Mouse (Mus musculus) forebrain, embryonic 13.5 days (tissue): ENCODE measurements around the gene Xpo6. TPM values are rescaled to one million over a fixed set of nuclear protein-coding genes. Genes with fewer than 3 reads are reported as not detected.
A peak's percentile ranks its signal among the peaks of the same experiment; 100 is the strongest.

Experiments
- ATAC-seq: fragments of 200-750 bp; cut with Nextera tagmentation; 2 replicates; pipeline ENCODE4 v1.8.0; 2017
- H3K27ac ChIP-seq: fragments of 300-500 bp; sonication (generic); 2 replicates; pipeline ENCODE4 v1.5.1; 2015; ENCODE audit warnings: inconsistent platforms, mild to moderate bottlenecking, moderate library complexity
- H3K27me3 ChIP-seq: fragments of 300-500 bp; sonication (generic); 2 replicates; pipeline ENCODE4 v1.6.1; 2015; ENCODE audit warnings: mild to moderate bottlenecking, inconsistent platforms
- H3K36me3 ChIP-seq: fragments of 300-500 bp; sonication (generic); 2 replicates; pipeline ENCODE4 v1.6.1; 2015; ENCODE audit warnings: mild to moderate bottlenecking, inconsistent platforms; ENCODE audit not compliant: poor library complexity, severe bottlenecking
- H3K4me1 ChIP-seq: fragments of 300-500 bp; sonication (generic); 2 replicates; pipeline ENCODE4 v1.6.1; 2015; ENCODE audit warnings: inconsistent platforms
- H3K4me2 ChIP-seq: fragments of 300-500 bp; sonication (generic); 2 replicates; pipeline ENCODE4 v1.6.1; 2015; ENCODE audit warnings: inconsistent platforms, mild to moderate bottlenecking, moderate library complexity
- H3K4me3 ChIP-seq: fragments of 300-500 bp; sonication (generic); 2 replicates; pipeline ENCODE4 v1.5.1; 2015; ENCODE audit warnings: mild to moderate bottlenecking, inconsistent platforms
- H3K9ac ChIP-seq: fragments of 300-500 bp; sonication (generic); 2 replicates; pipeline ENCODE4 v1.6.1; 2015; ENCODE audit warnings: mild to moderate bottlenecking, inconsistent platforms
- H3K9me3 ChIP-seq: fragments of 300-500 bp; sonication (generic); replicated peaks from 2 replicates; pipeline ENCODE4 v1.6.1; 2016; ENCODE audit warnings: inconsistent platforms
- WGBS: fragments of 180-500 bp; shearing (Covaris S2); methylation state at CpG from one replicate; pipeline ENCODE4 v1.1.7; 2015; 5-methylcytosine and 5-hydroxymethylcytosine counted together
- polyA plus RNA-seq: library from polyadenylated mRNA; unstranded; fragments of >200 nt; fragmentation: Nextera tagmentation; extraction: Ambion mirVana; gene quantifications from 2 replicates; pipeline ENCODE4 v1.2.1, GENCODE M21; 2015

The Xpo6 gene
- polyA plus RNA-seq, 1 experiment from 2014 or later = 47.7 TPM

DNA sequence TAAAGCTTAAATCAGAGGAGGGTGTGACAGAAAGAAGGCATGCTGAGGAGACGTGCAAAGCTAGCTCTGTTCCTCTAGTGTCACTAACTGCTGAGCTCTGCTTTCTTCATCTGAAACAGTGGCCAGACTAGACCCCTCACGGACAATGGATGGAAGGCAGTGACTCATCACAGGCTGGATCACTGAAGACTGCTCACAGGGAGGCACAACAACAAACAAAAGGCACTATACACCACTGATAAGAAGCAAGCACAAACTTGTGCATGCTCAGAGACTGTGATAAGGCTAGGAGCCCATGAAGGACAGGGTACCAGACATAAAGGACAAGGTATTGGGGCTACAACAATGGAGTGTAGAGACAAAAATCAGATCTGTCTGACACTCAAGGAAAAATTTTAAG lies 89.1 kb downstream of the Xpo6 start:
- 87% methylated on average over 2 of the region's 2 CpGs for WGBS
- no peak overlapping the region for H3K4me2 ChIP-seq
- H3K4me3 ChIP-seq = no peak overlapping the region
- no peaks in the 10 kb centered on the region for H3K27me3 ChIP-seq
- H3K27ac ChIP-seq = no peak overlapping the region
- ATAC-seq = no peak
- H3K9me3 ChIP-seq = no peaks in the 10 kb centered on the region
- H3K4me1 ChIP-seq = no peaks in the 10 kb centered on the region
- H3K9ac ChIP-seq = no peak overlapping the region
- H3K36me3 ChIP-seq = peaks cover 88% of the 10 kb centered on the region

DNA sequence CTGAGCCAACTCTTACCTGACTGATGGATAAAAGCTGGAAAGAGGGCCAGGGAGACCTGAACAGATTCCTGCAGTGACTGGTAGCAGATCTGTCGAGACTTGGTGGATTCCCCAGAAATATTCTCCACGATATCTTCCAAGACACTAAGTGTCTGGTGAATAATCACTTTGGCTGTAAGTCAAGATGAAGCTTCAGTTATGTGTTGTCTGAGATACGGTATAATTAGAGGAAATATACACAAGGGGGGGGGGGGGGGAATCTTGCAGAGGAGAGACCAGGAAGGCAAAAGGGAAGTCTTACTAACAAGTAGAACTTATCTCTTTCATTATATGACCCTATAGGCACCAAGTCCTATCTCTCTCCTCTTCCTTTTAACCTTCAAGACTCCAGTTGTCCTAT lies 90.4 kb downstream of the Xpo6 start:
- ATAC-seq = no peak
- H3K36me3 ChIP-seq = peaks cover 91% of the 10 kb centered on the region

DNA sequence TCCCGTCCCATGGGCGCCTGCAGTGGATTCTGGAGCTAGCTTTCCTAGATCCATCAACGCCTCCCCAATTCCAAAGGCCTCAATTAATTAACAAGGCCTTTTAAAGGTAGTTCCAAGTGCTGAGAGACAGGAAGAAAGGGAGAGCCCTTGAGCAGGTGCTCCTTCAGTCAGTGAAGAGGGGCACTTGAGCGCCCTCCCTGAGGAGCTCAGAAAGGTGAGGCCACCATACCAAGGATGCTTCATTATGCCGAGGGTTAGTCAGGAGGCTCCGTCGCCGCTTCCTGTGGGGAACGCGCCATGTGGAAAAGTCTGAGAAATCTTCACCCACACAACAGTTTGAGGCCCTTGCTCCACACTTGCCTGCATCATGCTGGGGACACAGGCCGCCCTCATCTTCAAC lies 99.9 kb downstream of the Xpo6 start:
- H3K9ac ChIP-seq = no peak overlapping the region
- H3K27me3 ChIP-seq = no peaks in the 10 kb centered on the region
- no peak for ATAC-seq
- WGBS = 93% methylated on average over 11 of the region's 11 CpGs
- H3K4me3 ChIP-seq = no peak overlapping the region
- H3K9me3 ChIP-seq = no peaks in the 10 kb centered on the region
- no peaks in the 10 kb centered on the region for H3K4me1 ChIP-seq
- H3K27ac ChIP-seq = no peak overlapping the region
- peaks cover 90% of the 10 kb centered on the region for H3K36me3 ChIP-seq
- H3K4me2 ChIP-seq = no peak overlapping the region

More for the DNA sequence above, 90.4 kb downstream of the Xpo6 start:
- Histone ChIP-seq H3K27ac (no peak overlapping the region), H3K4me3 (no peak overlapping the region), H3K4me1 (no peaks in the 10 kb centered on the region), H3K9me3 (no peaks in the 10 kb centered on the region), H3K9ac (no peak overlapping the region), H3K27me3 (no peaks in the 10 kb centered on the region), H3K4me2 (no peak overlapping the region)
- 87% methylated on average over 3 of the region's 3 CpGs for WGBS

DNA sequence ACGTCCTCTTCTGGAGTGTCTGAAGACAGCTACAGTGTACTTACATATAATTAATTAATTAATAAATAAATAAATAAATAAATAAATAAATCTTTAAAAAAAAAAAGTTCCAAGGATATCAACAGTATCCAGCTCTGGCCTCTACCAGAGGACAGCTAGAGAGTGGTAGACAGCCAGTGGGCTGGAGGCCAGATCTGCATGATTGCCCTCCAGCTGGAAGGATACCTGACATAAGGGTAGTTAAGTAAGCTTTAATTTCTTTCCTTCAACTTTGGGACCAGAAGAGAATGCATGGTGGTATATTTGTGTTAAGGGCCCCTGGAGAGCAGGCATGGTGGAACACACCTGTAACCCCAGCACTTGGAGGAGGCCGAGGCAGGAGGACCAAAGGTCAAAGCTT lies 100.5 kb downstream of the Xpo6 start:
- ATAC-seq = no peak
- Histone ChIP-seq H3K4me2 (no peak overlapping the region), H3K4me3 (no peak overlapping the region), H3K9ac (no peak overlapping the region), H3K9me3 (no peaks in the 10 kb centered on the region), H3K27me3 (no peaks in the 10 kb centered on the region), H3K36me3 (peaks cover 84% of the 10 kb centered on the region), H3K4me1 (no peaks in the 10 kb centered on the region), H3K27ac (no peak overlapping the region)
- WGBS = 87% methylated on average over 2 of the region's 2 CpGs

DNA sequence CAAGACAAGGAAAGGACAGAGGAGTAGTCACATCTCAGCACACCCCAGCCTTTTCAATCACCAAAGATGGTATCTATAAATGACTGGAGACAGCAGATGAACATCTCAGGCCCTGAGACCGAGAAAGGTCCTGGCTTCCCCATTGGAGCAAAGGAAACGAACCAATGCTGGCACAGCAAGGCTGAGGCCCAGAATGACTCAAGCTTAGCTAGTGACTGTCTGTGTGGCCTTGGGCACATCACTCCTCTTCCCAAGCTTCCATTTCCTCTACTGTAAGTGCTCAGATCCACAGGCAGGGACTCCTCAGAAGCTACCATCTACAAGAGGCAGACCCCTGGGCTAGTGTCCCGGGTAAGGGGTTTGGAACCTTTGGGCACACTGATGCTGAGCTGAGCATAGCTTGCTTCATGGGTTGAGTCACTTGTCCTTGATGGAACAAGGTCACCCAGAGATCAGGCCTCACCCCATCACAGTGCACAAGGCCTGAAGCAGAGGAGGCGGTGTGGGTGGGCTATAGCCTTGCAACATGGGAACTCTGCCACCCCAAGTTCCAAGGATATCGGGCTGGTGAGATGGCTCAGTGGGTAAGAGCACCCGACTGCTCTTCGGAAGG lies 101.0 kb downstream of the Xpo6 start:
- 98% methylated on average over 7 of the region's 7 CpGs for WGBS
- H3K4me2 ChIP-seq = no peak overlapping the region
- H3K36me3 ChIP-seq = peaks cover 78% of the 10 kb centered on the region

DNA sequence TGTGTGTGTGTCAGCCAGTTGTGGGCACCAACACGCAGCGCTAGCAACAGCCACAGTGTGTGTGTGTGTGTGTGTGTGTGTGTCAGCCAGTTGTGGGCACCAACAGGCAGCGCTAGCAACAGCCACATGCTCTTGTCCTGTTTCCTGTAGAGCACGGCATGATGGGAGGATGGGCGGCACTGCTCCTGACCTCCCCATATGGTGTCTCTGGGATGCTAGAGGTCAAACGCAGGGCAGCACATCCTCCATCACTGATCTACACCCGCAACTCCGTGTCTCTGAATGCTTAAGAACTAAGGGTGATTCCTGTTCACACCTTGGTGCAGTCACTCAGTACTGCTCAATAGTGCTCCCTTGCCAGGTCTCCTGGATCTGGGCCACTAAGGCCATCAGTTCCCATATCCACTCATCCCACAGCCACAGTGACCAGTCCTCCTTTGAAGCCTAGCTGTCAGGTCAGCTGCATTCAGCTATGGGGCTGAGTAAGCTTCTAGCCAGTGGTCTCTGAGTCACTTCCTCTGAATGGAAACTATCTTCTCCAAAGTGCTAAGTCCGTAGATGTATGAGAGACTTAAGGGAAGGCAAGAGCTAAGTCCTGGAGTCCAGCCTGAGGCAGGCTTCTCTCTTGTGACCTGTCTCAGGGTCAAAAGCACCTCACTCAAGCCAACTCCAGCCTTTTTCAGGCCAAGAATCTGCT lies 102.9 kb downstream of the Xpo6 start:
- H3K36me3 ChIP-seq = peaks cover 61% of the 10 kb centered on the region
- ATAC-seq = no peak
- H3K9ac ChIP-seq = no peak overlapping the region
- H3K27me3 ChIP-seq = no peaks in the 10 kb centered on the region
- 86% methylated on average over 7 of the region's 9 CpGs for WGBS
- H3K9me3 ChIP-seq = no peaks in the 10 kb centered on the region
- H3K4me2 ChIP-seq = no peak overlapping the region
- no peak overlapping the region for H3K27ac ChIP-seq
- H3K4me3 ChIP-seq = no peak overlapping the region
- H3K4me1 ChIP-seq = no peaks in the 10 kb centered on the region

More for the DNA sequence above, 101.0 kb downstream of the Xpo6 start:
- H3K27me3 ChIP-seq = no peaks in the 10 kb centered on the region
- H3K4me1 ChIP-seq = no peaks in the 10 kb centered on the region
- H3K27ac ChIP-seq = no peak overlapping the region
- no peak overlapping the region for H3K4me3 ChIP-seq
- H3K9me3 ChIP-seq = no peaks in the 10 kb centered on the region
- H3K9ac ChIP-seq = no peak overlapping the region
- ATAC-seq = no peak

DNA sequence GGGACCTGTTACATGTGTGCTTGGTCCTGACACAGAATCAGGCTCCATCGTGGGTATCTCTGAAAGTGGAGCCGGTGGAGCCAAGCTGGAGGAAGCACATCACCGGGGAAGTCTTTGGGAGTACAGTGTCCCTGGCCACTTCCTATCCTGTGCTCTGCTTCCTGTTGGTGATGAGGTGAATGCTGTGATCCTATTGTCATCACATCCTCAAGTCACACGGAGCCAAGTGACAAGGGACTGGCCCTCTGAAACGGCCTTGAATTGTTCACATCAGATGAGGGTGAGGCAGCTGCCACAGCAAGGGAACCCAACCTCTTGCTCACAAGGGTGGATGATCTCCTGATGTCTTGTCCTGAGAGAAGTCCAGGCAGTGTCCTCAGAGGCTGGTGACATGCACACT lies 103.7 kb downstream of the Xpo6 start:
- Histone ChIP-seq H3K27ac (no peak overlapping the region), H3K9ac (no peak overlapping the region), H3K36me3 (peaks cover 54% of the 10 kb centered on the region), H3K4me3 (no peak overlapping the region), H3K9me3 (no peaks in the 10 kb centered on the region), H3K27me3 (no peaks in the 10 kb centered on the region), H3K4me2 (no peak overlapping the region), H3K4me1 (no peaks in the 10 kb centered on the region)
- 94% methylated on average over 5 of the region's 5 CpGs for WGBS
- no peak for ATAC-seq

DNA sequence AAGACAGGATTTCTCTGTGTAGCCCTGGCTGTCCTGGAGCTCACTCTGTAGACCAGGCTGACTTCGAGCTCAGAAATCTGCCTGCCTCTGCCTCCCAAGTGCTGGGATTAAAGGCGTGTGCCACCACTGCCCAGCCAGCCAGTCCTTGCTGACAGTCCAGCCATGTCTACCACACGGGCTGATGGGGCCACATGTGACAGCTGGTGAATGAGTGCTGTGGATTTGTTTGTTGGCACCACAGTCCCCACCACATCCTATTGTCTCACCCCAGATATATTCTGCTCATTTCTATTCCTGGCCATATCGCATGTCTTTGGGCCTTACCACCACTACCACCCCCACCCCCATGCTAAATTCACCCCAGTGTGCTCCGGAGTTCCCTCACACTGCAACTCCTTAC lies 105.6 kb downstream of the Xpo6 start:
- Histone ChIP-seq H3K9me3 (no peaks in the 10 kb centered on the region), H3K27ac (no peak overlapping the region), H3K4me2 (no peak overlapping the region), H3K4me3 (no peak overlapping the region), H3K36me3 (peaks cover 35% of the 10 kb centered on the region), H3K9ac (no peak overlapping the region), H3K4me1 (no peaks in the 10 kb centered on the region), H3K27me3 (no peaks in the 10 kb centered on the region)
- ATAC-seq = no peak
- WGBS = 90% methylated on average over 5 of the region's 5 CpGs

DNA sequence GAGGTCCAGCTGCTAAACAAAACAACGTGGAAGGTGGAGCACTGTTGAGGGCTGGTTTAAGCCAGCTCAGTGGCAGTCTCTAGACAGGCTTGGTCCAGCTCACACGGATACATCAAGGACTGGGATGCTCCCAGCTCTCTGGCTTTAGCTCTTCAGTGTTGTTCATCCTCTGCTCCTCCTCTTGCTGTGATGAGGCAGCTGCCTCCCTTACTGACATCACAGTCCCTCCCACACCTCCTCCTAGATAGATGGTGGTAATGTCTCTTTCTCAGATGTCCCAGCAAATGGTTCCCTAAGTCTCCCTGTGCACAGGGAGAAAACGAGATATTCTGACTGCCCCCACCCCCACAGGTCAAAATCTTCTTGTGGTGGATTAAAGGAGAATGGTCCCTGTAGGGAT lies 107.1 kb downstream of the Xpo6 start:
- Histone ChIP-seq H3K4me3 (no peak overlapping the region), H3K4me1 (no peaks in the 10 kb centered on the region), H3K9me3 (no peaks in the 10 kb centered on the region), H3K27me3 (no peaks in the 10 kb centered on the region), H3K4me2 (no peak overlapping the region), H3K9ac (no peak overlapping the region), H3K27ac (no peak overlapping the region), H3K36me3 (peaks cover 21% of the 10 kb centered on the region)
- no peak for ATAC-seq
- 46% methylated on average over 3 of the region's 3 CpGs for WGBS

DNA sequence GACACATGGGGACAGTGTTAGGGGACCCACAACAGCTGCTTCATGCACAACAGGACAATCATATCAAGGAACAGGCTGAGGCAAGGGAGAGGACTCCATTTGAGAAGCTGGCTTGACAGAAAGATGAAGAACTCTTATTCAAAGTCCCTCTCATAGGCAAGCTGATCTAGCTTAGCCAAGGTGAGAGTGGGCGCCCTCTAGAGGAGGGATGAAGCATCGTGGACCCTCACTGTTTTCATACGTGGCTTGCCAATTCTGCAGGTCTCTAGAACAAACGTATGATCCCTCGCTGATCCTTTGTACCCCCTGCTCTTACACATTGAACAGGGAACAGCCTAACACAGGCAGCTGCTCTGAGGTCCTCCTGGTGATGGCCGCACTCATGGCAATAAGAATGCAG lies 110.5 kb downstream of the Xpo6 start:
- Histone ChIP-seq H3K27me3 (peaks cover 12% of the 10 kb centered on the region), H3K36me3 (no peaks in the 10 kb centered on the region), H3K27ac (no peak overlapping the region), H3K4me2 (no peak overlapping the region), H3K4me1 (peaks cover 22% of the 10 kb centered on the region), H3K9me3 (no peaks in the 10 kb centered on the region), H3K4me3 (no peak overlapping the region), H3K9ac (no peak overlapping the region)
- WGBS = 15% methylated on average over 6 of the region's 6 CpGs
- no peak; the same call in 1 of the 2 replicates for ATAC-seq

DNA sequence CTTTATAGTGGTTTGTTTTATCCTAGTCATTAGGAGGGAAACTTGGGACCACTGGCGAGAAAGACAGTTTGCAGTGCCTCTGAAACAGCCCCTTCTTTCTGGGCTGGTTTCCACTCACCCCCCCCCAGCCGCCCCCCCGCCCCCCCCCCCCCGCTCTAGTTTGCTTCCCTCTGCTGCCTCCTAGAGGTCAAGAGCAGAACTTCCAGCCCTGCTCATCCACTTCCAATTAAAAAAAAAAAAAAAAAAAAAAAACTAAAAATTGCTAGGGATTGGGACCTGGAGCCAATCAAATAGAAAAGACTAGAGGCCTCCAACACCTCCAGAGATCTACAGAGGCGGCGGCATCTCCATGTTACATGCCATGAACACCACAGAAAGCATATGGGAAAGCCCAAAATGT lies 112.1 kb downstream of the Xpo6 start:
- Histone ChIP-seq H3K9me3 (no peaks in the 10 kb centered on the region), H3K4me3 (no peak overlapping the region), H3K27ac (no peak overlapping the region), H3K36me3 (no peaks in the 10 kb centered on the region), H3K4me1 (peaks cover 37% of the 10 kb centered on the region), H3K9ac (no peak overlapping the region), H3K4me2 (no peak overlapping the region), H3K27me3 (peaks cover 28% of the 10 kb centered on the region)
- ATAC-seq = no peak
- 20% methylated on average over 5 of the region's 6 CpGs for WGBS

DNA sequence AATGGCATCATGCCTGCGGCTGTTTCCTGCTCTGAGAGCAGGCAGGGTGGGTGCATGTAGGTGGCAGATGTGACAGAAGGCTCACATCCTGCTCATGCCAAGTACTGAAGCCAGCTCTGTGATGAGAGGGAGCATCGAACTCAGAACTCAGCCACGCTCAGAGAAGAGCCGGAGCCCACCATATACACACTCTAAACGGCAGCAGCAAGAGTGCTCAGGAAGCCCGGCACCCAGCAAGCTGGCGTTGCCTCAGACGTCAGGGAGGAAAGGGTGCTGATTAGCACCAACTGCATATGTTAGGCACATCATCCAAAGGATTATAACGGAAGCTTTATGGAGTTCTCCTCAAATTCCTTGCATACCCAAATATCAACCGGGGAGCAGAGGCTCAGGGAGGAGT lies 112.7 kb downstream of the Xpo6 start:
- H3K9me3 ChIP-seq = no peaks in the 10 kb centered on the region
- no peaks in the 10 kb centered on the region for H3K36me3 ChIP-seq
- H3K27me3 ChIP-seq = peaks cover 33% of the 10 kb centered on the region
- H3K9ac ChIP-seq = no peak overlapping the region
- 63% methylated on average over 10 of the region's 10 CpGs for WGBS
- H3K4me1 ChIP-seq = peaks cover 43% of the 10 kb centered on the region
- no peak overlapping the region for H3K4me2 ChIP-seq
- H3K27ac ChIP-seq = no peak overlapping the region
- ATAC-seq = 0 out of 2 replicates have a peak, but pooled peaks have one; percentile 11
- H3K4me3 ChIP-seq = no peak overlapping the region

DNA sequence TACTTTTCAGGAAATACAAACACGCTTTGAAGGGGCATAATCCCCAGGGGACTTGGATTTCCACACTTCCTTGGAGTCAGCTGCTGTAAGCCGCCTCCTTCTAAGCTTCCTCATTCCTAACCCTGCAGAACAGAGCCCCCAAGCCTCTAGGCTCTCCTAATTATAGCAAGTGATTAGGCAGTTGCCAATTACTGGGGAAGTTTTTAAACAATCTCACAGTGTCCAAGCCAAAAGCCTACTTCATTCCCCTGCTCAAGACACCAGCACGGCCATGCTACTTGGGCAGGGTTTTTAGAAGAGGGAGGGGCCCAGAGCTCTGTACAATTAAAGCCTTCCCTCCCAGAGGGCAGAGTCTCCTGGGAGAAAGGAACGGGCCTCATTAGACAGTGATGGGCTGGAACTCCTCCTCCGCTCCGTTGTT lies 114.0 kb downstream of the Xpo6 start:
- H3K9me3 ChIP-seq = no peaks in the 10 kb centered on the region
- no peaks in the 10 kb centered on the region for H3K36me3 ChIP-seq
- H3K9ac ChIP-seq = no peak overlapping the region
- peak; percentile 66 for ATAC-seq
- no peak overlapping the region for H3K27ac ChIP-seq
- no peak overlapping the region for H3K4me2 ChIP-seq
- peaks cover 54% of the 10 kb centered on the region for H3K4me1 ChIP-seq
- 9% methylated on average over 6 of the region's 6 CpGs for WGBS
- H3K27me3 ChIP-seq = peaks cover 46% of the 10 kb centered on the region
- H3K4me3 ChIP-seq = no peak overlapping the region
